Mouse (Mus musculus) frontal cortex, postnatal 36 days (tissue): ENCODE measurements around the gene D130043K22Rik.

Experiments used
- DNase-seq, 2 experiments: peaks; one replicate each; pipeline ENCODE4 v3.0.0; 2022; ENCODE audit warnings: low spot score in 2 of 2

D130043K22Rik gene

GRCm38 (mm10) chr13:24947158-24947557, 102.2 kb downstream of the D130043K22Rik start:
- DNase-seq: no peak

GRCm38 (mm10) chr13:24948870-24949269, 103.9 kb downstream of the D130043K22Rik start:
- DNase-seq: no peak
